Mouse (Mus musculus) frontal cortex, postnatal 10 days (tissue): ENCODE results near the gene Sgsh.
A peak's percentile ranks its signal among the peaks of the same experiment; 100 is the strongest.

Source experiments
- DNase-seq, 2 experiments: peaks; one replicate each; pipeline ENCODE4 v3.0.0; 2022; ENCODE audit warnings: low spot score in 2 of 2, mixed read lengths in 1 of 2

Gene Sgsh

GRCm38 (mm10) chr11:119307916-119308315, 47.4 kb downstream of the Sgsh start:
- no peak for DNase-seq

- no peak for DNase-seq
These were observed 47.8 kb downstream of the Sgsh start, which contains the start of gene Card14 for GRCm38 (mm10) chr11:119307658-119307867. Gene Card14 (plus strand): TSS chr11:119307768.

DNA sequence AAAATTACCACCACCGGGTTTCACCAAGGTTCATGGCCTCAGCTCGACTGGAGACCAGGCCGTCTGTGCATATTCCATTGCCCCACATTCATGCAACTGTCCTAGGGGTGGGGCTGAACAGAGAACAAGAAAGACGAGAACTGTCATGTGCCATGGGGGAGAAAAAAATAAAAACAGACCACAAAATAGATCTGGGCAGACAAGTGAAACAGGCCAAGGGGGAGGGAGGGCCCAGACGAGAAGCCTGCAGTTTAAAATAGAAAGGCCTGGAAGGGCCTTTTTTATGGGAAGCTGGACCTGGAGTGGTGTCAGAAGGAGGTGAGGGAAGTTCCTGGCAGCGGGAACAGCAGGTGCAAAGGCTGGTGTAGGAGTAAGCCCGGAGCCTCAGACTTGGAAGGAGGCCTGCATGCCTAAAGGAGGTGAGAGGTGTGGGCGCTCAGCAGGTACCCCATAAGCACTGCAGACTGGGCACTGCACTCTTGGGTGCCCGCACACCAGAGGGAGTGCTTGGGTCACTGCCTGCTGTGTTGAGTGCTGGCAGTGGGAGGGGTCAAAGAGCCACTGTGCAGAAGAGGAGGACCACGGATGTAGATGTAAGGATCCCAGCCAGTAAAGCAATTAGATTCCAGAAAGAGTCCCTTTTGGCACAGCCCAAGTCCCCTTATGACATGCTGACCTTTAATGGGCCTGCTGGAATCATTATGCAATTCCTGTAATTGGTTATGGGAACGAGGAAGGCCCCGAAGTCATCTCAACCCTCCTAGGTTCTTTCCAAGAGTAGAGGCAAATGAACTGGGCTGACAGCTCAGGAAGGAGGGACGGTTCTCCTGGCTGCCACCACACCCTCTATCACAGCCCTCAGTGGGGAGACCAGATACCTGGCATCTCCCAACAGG, 48.3 kb downstream of the Sgsh start:
- DNase-seq, result no peak

DNA sequence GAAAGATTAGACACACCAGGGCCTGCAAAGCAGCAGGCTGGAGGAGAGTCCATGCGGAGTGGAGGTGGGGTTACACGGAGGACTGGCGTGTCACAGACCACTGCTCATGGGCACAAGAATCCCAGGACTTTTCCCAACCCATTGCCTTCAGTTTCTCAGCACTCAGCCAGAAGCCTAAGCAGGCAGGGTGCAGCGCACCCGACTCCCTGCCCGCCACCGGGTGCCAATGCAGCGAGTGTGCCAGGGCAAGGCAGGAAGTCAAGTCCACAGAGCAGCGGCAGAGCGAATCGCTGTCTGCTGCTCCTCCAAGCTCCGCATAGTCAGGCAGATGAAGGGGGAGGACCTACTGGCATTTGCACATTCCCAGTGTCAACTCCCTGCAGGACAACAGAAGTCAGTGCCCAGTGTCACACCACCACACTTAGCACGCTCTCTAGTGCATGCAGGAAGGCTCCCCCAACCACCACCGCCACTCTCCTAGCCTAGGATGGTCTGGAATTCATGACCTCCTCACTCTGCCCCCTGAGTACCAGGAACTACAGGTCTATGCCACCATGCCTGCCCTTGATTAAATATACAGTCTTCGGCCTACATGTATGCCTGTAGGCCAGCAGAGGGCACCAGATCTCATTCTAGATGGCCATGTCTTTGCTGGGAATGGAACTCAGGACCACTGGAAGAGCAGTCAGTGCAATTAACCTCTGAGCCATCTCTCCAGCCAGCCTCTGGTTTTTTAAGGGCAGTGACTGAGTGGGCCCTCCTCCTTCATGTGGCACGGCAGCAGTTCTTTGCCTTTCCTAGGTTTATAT, 50.2 kb downstream of the Sgsh start:
- DNase-seq, result no peak

DNA sequence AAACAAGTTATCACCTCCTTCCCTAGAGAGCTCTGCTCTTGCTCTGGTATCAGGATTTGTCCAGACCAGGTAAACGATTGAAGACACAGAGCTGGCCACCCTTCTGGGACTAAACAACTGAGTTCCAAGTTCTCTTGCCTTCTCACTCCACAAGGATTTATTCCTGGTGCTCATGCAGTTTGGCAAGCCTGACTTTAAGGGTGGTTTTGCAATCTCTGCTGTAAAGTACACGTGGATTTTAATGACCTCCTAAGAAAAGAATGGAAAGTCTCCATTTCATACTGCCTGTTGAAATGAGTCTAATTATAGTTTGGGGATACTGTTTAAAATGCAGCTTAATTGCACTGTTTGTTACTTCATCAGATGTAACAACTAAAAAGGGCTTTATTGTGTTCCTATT, 54.4 kb downstream of the Sgsh start:
- DNase-seq, result no peak

DNA sequence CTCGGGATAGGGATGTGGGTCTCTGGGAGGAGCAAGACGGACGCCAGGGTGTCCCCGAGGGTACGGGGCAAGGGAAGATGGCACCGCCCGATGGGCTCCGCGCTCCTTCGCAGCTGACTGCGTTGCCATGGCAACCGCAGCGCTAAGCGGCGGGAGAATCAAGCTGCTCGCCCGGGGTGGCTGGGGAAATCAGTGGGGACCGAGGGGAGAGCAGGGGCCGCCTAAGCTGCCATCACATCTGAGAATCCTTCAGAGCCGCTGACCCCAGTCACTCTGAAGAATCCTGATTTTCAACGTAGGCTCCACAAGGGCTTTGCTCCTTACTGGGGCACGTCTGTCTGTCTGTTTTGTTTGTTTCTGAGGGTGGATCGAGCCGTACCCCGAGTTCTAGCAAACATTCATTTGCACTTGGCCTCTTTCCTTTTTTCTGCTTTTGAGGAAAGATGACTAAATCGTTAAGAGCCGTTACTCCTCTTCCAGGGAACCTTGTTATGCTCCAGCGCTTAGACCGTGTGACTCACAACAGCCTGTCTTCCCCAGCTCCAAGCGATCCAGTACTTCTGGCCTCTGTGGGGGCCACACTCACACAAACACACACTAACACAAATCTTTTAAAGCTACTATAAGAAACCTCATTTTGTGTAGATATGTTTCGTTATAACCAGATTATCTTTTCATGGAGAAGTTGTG, 54.9 kb downstream of the Sgsh start:
- no peak for DNase-seq

DNA sequence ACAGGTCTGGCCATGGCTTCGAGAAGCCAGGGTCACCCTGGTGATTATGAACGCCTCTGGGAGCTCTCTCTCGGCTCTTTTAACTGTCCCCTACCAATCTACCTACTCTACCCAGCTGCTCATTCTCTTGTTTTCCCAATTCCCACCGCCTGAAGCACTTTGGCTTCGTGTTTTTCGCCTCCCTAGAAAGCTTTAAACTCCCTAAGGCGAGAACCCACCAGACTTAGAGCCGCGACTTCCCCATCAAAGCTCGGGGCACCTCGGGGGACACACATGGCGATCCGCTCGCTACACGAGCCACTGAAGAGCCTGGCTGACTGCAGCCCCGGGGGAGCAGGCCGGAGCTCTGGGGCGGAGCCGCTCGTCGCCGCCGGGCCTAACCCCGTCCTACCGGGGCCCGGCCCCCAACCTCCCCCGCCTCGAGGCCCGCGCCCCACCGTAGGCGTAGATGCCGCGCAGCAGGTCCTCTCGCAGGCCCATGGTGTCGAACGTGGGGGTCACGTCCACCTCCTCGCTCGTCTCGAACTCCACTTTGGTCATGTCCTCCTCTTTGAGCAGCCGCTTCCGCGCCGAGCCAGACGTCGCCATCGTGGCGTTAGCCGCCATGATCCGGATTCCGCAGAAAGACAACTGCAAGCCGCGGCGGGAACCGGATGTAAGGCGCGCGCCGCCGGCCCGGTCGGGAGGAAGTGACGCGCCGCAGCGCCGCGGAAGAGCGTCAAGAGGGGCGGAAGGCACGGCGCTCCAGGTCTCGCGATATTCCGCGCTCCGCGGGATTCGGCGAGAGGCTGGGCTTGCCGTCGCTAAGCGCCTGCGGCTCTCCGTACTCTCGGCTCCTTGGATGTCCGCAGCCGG, 55.7 kb downstream of the Sgsh start, which contains the start of gene Eif4a3:
Gene Eif4a3 (minus strand): TSS at position 699 of the 855 bp plus-strand sequence.
- DNase-seq, result peak; percentile 86 to 95

DNA sequence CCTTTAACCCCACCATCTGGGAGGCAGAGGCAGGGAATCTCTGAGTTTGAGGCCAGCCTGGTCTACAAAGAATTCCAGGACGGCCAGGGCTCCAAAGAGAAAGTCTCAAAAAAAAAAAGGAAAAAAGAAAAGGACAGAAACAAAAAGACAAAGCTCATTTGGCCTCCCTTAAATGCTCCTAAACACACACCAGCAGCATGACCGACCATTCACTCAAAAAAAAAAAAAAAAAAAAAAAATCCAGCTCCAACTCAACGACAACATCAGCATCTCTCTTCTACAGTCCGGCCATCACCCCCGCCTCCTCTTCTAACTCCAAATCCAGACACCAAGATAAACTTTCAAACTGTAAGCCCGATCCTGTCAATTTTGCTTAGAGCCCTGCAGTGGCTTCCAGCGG, 56.4 kb downstream of the Sgsh start:
- no peak for DNase-seq

- DNase-seq, result no peak
These were observed 57.3 kb downstream of the Sgsh start for GRCm38 (mm10) chr11:119297996-119298395.
